Mouse (Mus musculus) spleen, postnatal 14 days (tissue): ENCODE data around the gene Olfr479.
"Not testable (repeated sequence)": the region's sequence is repeated elsewhere in the genome, so short reads cannot be mapped to it uniquely, and the experiment has no call there.

ENCODE experiments used
- DNase-seq, 2 experiments: peaks; one replicate each; pipeline ENCODE4 v3.0.0; 2021 to 2022; ENCODE audit warnings: low spot score in 2 of 2

Gene Olfr479

DNA sequence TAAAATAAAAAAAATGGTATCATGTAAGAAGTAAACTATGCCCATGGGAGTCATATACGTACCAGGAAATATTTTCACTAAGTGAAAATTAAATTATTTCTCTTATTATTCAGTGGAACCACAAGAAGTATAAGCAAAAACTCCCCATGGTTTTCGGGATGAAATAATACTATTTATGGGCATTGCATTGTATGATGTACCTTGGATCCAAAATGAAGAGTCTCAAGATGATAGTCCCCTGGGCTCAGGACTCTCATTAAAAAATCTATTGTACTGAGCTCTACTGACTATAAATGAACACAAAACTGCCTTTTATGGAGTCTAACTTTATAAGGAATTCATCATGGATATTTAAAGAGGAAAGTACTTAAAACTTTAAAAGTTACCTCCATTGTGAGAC is at the start of gene Olfr479:
Olfr479 (plus strand) TSS at position 301 of the 400 bp plus-strand sequence.
- no peak for DNase-seq

DNA sequence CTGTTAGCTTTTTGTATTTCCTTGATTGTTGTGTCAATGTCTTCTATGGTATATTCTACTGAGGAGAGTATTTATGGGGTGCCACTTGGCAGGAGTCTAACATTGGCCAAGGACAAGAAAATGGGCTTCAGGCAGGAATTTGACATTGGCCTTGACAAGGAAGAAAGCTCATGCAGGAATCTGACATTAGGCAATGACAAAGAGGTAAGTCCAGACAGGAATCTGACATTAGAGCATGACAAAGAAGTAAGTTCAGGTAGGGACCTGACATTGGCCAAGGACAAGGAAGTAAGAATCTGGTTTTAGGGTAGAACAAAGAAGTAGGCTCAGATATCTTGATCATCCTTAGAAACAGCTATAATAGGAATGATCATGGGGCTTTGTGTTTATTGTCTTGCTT is 36.2 kb upstream of the Olfr479 start:
- not testable (repeated sequence) for DNase-seq

DNA sequence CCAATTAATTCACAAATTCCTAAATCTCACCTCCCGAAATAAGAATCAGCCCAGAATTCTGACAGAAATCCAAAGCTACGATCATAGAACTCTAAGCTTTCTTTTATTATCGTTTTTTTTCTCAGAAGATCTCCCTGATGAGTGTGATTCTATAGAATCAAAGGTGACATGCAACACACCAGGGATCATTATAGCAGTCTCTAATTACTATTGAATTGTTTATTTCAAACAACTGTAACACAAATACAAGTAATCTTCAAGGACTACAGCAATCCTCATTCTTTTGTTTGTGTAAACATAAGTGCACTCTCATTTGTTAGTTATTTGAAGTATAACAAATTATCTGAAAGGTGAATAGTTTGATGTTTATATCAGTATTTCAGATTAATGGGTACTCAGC is 16.6 kb upstream of the Olfr479 start, which contains the start of gene Olfr478:
Olfr478 (minus strand) TSS at position 101 of the 400 bp plus-strand sequence.
- DNase-seq, result no peak

DNA sequence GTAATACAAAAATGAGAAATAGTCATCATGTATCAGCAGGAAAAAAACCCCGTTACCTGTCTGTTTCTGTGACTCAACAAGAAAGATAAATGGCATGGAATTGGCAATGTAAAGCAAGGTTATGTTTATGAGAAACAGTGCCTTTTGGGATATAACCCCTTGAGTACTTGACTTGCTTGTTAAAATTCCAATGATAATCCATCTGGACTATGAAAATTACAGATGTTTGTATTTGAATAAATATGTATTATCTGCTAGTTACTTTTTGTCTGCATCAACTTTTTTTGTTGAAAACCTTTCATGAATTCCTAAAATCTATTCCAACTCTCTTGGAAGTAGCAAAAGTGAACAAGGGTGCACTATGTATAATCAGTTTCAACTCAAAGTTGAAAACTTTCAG is 16.8 kb downstream of the Olfr479 start, which contains the start of gene Olfr480:
Olfr480 (minus strand) TSS at position 101 of the 400 bp plus-strand sequence.
- DNase-seq, result no peak

DNA sequence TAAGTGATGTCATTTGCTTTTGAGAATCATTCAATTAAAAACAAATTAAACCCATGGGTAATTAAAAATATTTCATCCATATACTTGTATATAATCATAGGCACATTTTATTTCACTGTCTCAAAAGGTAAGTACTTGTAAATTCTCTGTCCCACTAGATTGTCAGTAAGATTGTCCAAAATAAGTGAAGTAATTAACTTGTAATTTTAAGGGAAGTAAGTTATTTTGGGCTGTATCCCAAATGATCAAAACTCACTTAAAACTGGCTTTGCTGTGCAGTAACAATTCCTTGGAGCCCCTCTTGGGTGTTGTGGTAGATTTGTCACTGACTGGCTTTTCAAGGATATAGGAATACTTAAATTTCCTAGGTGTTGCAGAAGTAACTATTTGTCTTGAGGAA is 29.1 kb downstream of the Olfr479 start, which contains the start of gene Olfr481:
Olfr481 (plus strand) TSS at position 301 of the 400 bp plus-strand sequence.
- DNase-seq, result no peak

DNA sequence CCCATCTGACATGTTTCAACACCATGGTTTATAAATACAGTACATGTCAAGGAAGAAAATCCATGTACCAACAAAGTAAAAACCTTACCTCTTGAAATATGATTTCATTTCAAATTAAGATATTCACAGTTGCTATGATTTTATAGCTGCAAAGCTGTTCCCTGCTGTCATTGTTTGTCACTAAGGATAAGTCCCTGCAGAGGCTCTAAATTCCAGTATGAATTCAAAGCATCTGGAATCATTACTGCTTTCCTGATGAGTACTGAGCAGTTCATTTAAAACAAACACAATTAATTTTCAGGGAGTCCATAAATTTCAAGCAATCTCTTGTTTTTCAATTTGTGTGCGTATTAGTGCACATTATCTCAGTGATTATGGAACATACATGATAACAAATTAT is 47.0 kb downstream of the Olfr479 start, which contains the start of gene Olfr482:
Olfr482 (minus strand) TSS at position 101 of the 400 bp plus-strand sequence.
- no peak for DNase-seq

DNA sequence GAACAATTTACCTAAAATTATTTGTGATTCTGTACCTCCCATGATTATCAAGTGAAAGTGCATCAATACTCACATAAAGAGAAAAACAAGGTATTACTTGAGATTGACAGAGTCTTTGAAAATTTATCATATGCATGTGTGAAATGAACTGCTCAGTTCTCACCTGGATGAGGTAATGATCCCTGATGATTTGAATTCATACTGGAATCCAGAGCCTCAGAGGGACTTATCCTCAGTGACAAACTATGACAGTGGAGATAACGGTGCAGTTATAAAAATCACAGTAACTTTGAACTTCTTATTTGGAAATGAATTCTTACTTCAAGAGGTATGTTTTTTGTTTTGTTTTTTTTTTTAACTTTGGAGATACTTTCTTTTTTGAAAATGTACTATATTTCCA is 50.1 kb downstream of the Olfr479 start, which contains the start of gene Olfr483:
Olfr483 (plus strand) TSS at position 301 of the 400 bp plus-strand sequence.
- no peak for DNase-seq
